Mouse (Mus musculus): ENCODE measurements at regions not wholly inside any gene's neighbourhood (a gene's known extent, or its start where the extent isn't known, plus 50 kb on each side); places are given as distances from the start of the nearest gene placed in this dataset.

DNA sequence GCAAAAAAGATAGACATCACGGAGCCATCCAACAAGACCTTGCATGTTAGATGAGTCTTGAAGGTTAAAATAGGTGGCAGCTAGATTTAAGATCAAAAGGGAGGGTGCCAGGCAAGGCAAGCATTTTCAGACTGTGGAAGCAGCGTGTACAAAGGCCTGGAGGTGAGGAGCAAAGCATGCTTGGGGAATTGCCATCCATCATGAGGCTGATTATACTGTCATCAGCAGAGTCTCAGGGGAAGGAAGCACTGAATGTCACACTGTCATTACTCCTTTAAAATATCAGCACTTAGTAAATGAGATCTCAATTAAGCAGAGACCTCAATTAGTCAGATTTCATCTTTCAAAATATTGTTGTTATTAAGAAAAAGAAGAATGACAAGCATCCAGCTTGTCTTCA, 561.0 kb upstream of the Slit2 start:
- TF ChIP-seq CTCF (IDR thresholded peaks at IDR 0.05; ENCODE audit: low read depth): no peak
- no peak for TF ChIP-seq EP300 (IDR thresholded peaks at IDR 0.05; ENCODE audit: low read depth)
